Mouse (Mus musculus) liver, postnatal 0 days (tissue): ENCODE measurements around the gene Cadm2.

Source experiments
- CTCF ChIP-seq: sonication (generic); IDR thresholded peaks from 2 replicates; pipeline ENCODE4 v1.5.1; 2016; ENCODE audit warnings: antibody characterized with exemption, low read depth
- EP300 ChIP-seq: IDR thresholded peaks from 2 replicates; pipeline ENCODE4 v1.6.1; 2016; ENCODE audit warnings: antibody characterized with exemption, low read depth, mild to moderate bottlenecking

GRCm38 (mm10) chr16:66987741-66988140, 633.0 kb downstream of the Cadm2 start:
- TF ChIP-seq EP300, result no peak
- TF ChIP-seq CTCF, result no peak
